Mouse (Mus musculus) C2C12 (cell line): ENCODE measurements around the gene Ccnq.

ENCODE experiments used
- CTCF ChIP-seq: IDR thresholded peaks from one replicate; pipeline ENCODE4 v1.5.1; 2011; ENCODE audit not compliant: control insufficient read depth, insufficient read depth, insufficient read length
- MAX ChIP-seq: IDR thresholded peaks from one replicate; pipeline ENCODE4 v1.6.1; 2011; ENCODE audit warnings: mild to moderate bottlenecking, control low read depth

- no peak for TF ChIP-seq CTCF
- no peak for TF ChIP-seq MAX
Measured at GRCm38 (mm10) chr11:78761086-78761485, 9.6 kb upstream of the Ccnq start.
